Mouse (Mus musculus) granulocyte monocyte progenitor cell, adult 5-6 weeks (primary cell): ENCODE measurements around the gene Trip6. TPM values are rescaled to one million over a fixed set of nuclear protein-coding genes. Genes with fewer than 3 reads are reported as not detected.

Experiments used
- ATAC-seq: replicated peaks from 2 replicates; pipeline ENCODE4 v1.8.0; 2016; ENCODE audit warnings: mild to moderate bottlenecking, moderate TSS enrichment, inconsistent platforms; ENCODE audit not compliant: poor library complexity, severe bottlenecking
- total RNA-seq, 2 experiments: library from RNA; stranded (forward) in 1 of 2; stranded (reverse) in 1 of 2; fragments of 200-712, 200-1000 nt in 1 of 2; fragments of >200 nt in 1 of 2; fragmentation: Nextera tagmentation in 1 of 2; gene quantifications; 2 replicates each; pipeline ENCODE4 v1.2.3; 2014 to 2017

The Trip6 gene
- 9.4 and 9.9 TPM in 2 replicates for total RNA-seq (2014; fragmentation: Nextera tagmentation)
- 2.9 and 5.6 TPM in 2 replicates for total RNA-seq (2017)

- peak; percentile 31 for ATAC-seq
Observed at GRCm38 (mm10) chr5:137314193-137315083, at the start of gene Trip6. Trip6 (minus strand) TSS chr5:137314404.

- no peak for ATAC-seq
Observed at GRCm38 (mm10) chr5:137358382-137358781, 44.2 kb upstream of the Trip6 start.

- no peak for ATAC-seq
Observed at GRCm38 (mm10) chr5:137354091-137354490, 39.9 kb upstream of the Trip6 start.

GRCm38 (mm10) chr5:137352011-137352975 lies 38.1 kb upstream of the Trip6 start:
- no peak for ATAC-seq

- ATAC-seq = no peak
Observed at GRCm38 (mm10) chr5:137351394-137351793, 37.2 kb upstream of the Trip6 start.

- ATAC-seq = no peak
Observed at GRCm38 (mm10) chr5:137351058-137351380, 36.8 kb upstream of the Trip6 start.

GRCm38 (mm10) chr5:137350205-137351057 lies 36.2 kb upstream of the Trip6 start:
- peak; percentile 17; the same call in 1 of the 2 replicates for ATAC-seq

- ATAC-seq = peak; percentile 53
Observed at GRCm38 (mm10) chr5:137349384-137350204, 35.4 kb upstream of the Trip6 start, which contains the start of gene Ephb4. Ephb4 (plus strand) TSS chr5:137350109.

GRCm38 (mm10) chr5:137348482-137349383 lies 34.5 kb upstream of the Trip6 start:
- no peak for ATAC-seq

- ATAC-seq = no peak
Observed at GRCm38 (mm10) chr5:137347856-137348255, 33.7 kb upstream of the Trip6 start.

GRCm38 (mm10) chr5:137346983-137347382 lies 32.8 kb upstream of the Trip6 start:
- no peak for ATAC-seq

- no peak for ATAC-seq
Observed at GRCm38 (mm10) chr5:137346388-137346787, 32.2 kb upstream of the Trip6 start.

GRCm38 (mm10) chr5:137345821-137346220 lies 31.6 kb upstream of the Trip6 start:
- ATAC-seq = no peak

GRCm38 (mm10) chr5:137343869-137344268 lies 29.7 kb upstream of the Trip6 start:
- ATAC-seq = no peak

- no peak for ATAC-seq
Observed at GRCm38 (mm10) chr5:137343412-137343811, 29.2 kb upstream of the Trip6 start.

- no peak for ATAC-seq
Observed at GRCm38 (mm10) chr5:137342407-137343012, 28.3 kb upstream of the Trip6 start.

- no peak for ATAC-seq
Observed at GRCm38 (mm10) chr5:137340222-137340621, 26.0 kb upstream of the Trip6 start.
